Mouse (Mus musculus) spleen, adult 18-20 months (tissue): ENCODE results near the gene Memo1.

Experiments used
- DNase-seq, 2 experiments: peaks; one replicate each; pipeline ENCODE4 v3.0.0; 2022; ENCODE audit warnings: mixed read lengths in 2 of 2

The Memo1 gene

GRCm38 (mm10) chr17:74293687-74294425, 1.5 kb downstream of the Memo1 start:
- no peak for DNase-seq

- no peak for DNase-seq
These were observed 3.5 kb downstream of the Memo1 start for GRCm38 (mm10) chr17:74291640-74292361.

- no peak for DNase-seq
These were observed 4.5 kb downstream of the Memo1 start for GRCm38 (mm10) chr17:74290869-74291268.

- no peak for DNase-seq
These were observed 5.1 kb downstream of the Memo1 start for GRCm38 (mm10) chr17:74290198-74290597.

- no peak for DNase-seq
These were observed 6.7 kb downstream of the Memo1 start for GRCm38 (mm10) chr17:74288626-74289025.

GRCm38 (mm10) chr17:74286140-74286730, 9.1 kb downstream of the Memo1 start:
- DNase-seq, result no peak

GRCm38 (mm10) chr17:74285730-74286129, 9.6 kb downstream of the Memo1 start:
- no peak for DNase-seq

GRCm38 (mm10) chr17:74284397-74285115, 10.8 kb downstream of the Memo1 start:
- DNase-seq, result no peak

- no peak for DNase-seq
These were observed 13.3 kb downstream of the Memo1 start for GRCm38 (mm10) chr17:74282024-74282423.

GRCm38 (mm10) chr17:74278966-74279869, 16.1 kb downstream of the Memo1 start:
- no peak for DNase-seq

GRCm38 (mm10) chr17:74274471-74274870, 20.9 kb downstream of the Memo1 start:
- DNase-seq, result no peak

- no peak for DNase-seq
These were observed 22.6 kb downstream of the Memo1 start for GRCm38 (mm10) chr17:74272683-74273205.

- DNase-seq, result no peak
These were observed 23.6 kb downstream of the Memo1 start for GRCm38 (mm10) chr17:74271541-74272268.

- no peak for DNase-seq
These were observed 25.1 kb downstream of the Memo1 start for GRCm38 (mm10) chr17:74270205-74270604.

GRCm38 (mm10) chr17:74267415-74268180, 27.7 kb downstream of the Memo1 start:
- DNase-seq, result no peak

GRCm38 (mm10) chr17:74265636-74266035, 29.7 kb downstream of the Memo1 start:
- no peak for DNase-seq

GRCm38 (mm10) chr17:74265156-74265505, 30.2 kb downstream of the Memo1 start:
- DNase-seq, result no peak

GRCm38 (mm10) chr17:74264333-74265155, 30.8 kb downstream of the Memo1 start:
- DNase-seq, result no peak

- no peak for DNase-seq
These were observed 32.9 kb downstream of the Memo1 start for GRCm38 (mm10) chr17:74262415-74262814.

GRCm38 (mm10) chr17:74245284-74245683, 50.0 kb downstream of the Memo1 start:
- no peak for DNase-seq
